In genomic region chr12:106227563-106227840, GRCm38 (mm10) we compare ENCODE assay signal across 9 mouse cellular contexts.
DNase-seq lines count a peak whose midpoint lies in the region; ATAC-seq lines count a peak whose summit lies in the region.
"Had no signal": no experiment of that assay in that cellular context is flagged by ENCODE, and none has a peak within 500 bp of the region (broad histone marks: within the 10 kb centered on the region; RNA-seq: fewer than 3 reads in every experiment).

No protein-coding gene starts in this region.

- no peak overlapping the region for H3K27ac ChIP-seq in heart, embryonic 16.5 days (ENCODE audit: low read length)
- peak overlapping the region; percentile 79 for H3K27ac ChIP-seq in embryonic facial prominence, embryonic 10.5 days (replicated peaks)
- peak overlapping the region; percentile 54 for H3K27ac ChIP-seq in forebrain, embryonic 15.5 days (replicated peaks)
- peak overlapping the region; percentile 61 for H3K27ac ChIP-seq in midbrain, embryonic 13.5 days

- no peaks in the 10 kb centered on the region for H3K36me3 ChIP-seq in heart, embryonic 16.5 days (ENCODE audit: control insufficient read depth, insufficient read depth)
- no peaks in the 10 kb centered on the region for H3K36me3 ChIP-seq in embryonic facial prominence, embryonic 10.5 days (replicated peaks)
- no peaks in the 10 kb centered on the region for H3K36me3 ChIP-seq in forebrain, embryonic 15.5 days
- no peaks in the 10 kb centered on the region for H3K36me3 ChIP-seq in midbrain, embryonic 13.5 days

- no peaks in the 10 kb centered on the region for H3K9me3 ChIP-seq in heart, embryonic 16.5 days (replicated peaks; ENCODE audit: control insufficient read depth, low read length)
- H3K9me3 ChIP-seq in embryonic facial prominence, embryonic 10.5 days: no peaks in the 10 kb centered on the region
- H3K9me3 ChIP-seq in forebrain, embryonic 15.5 days: no peaks in the 10 kb centered on the region
- H3K9me3 ChIP-seq in midbrain, embryonic 13.5 days: no peaks in the 10 kb centered on the region

- H3K4me3 ChIP-seq in heart, embryonic 16.5 days (ENCODE audit: low read length): no peak overlapping the region
- peak overlapping the region; percentile 33; the same call in 1 of the 2 replicates for H3K4me3 ChIP-seq in embryonic facial prominence, embryonic 10.5 days
- H3K4me3 ChIP-seq in forebrain, embryonic 15.5 days: peak overlapping the region; percentile 21; the same call in 1 of the 2 replicates
- no peak overlapping the region for H3K4me3 ChIP-seq in midbrain, embryonic 13.5 days (replicated peaks)

- H3K9ac ChIP-seq in heart, embryonic 16.5 days (ENCODE audit: low read length): no peak overlapping the region
- H3K9ac ChIP-seq in forebrain, embryonic 15.5 days (replicated peaks): peak overlapping the region; percentile 23
- H3K9ac ChIP-seq in midbrain, embryonic 13.5 days (replicated peaks): peak overlapping the region; percentile 40; the same call in 1 of the 2 replicates

- ATAC-seq in heart, embryonic 16.5 days (replicated peaks; ENCODE audit: extremely low read depth, insufficient read depth, low FRiP score): no peak
- ATAC-seq in forebrain, embryonic 15.5 days (replicated peaks): no peak
- ATAC-seq in midbrain, embryonic 13.5 days: no peak
- ATAC-seq in inflammation-experienced regulatory T-cells, adult 6 months: no peak
- ATAC-seq in activated CD4-positive, CD25-positive, alpha-beta regulatory T cell, adult 4 months: no peak

- H3K27me3 ChIP-seq in heart, embryonic 16.5 days (ENCODE audit: control insufficient read depth, insufficient read depth, low read length): peaks cover 3% of the 10 kb centered on the region; the same call in 1 of the 2 replicates
- H3K27me3 ChIP-seq in embryonic facial prominence, embryonic 10.5 days (replicated peaks; ENCODE audit: low read depth, poor library complexity, severe bottlenecking): peaks cover 16% of the 10 kb centered on the region
- H3K27me3 ChIP-seq in forebrain, embryonic 15.5 days: no peaks in the 10 kb centered on the region
- 0 out of 2 replicates have a peak, but pooled peaks cover 7% of the 10 kb centered on the region for H3K27me3 ChIP-seq in midbrain, embryonic 13.5 days
- H3K27me3 ChIP-seq: CH12.LX had no signal

- H3K4me2 ChIP-seq in heart, embryonic 16.5 days (ENCODE audit: low read depth, low read length): peak overlapping the region; percentile 7; the same call in 1 of the 2 replicates
- peak overlapping the region; percentile 41 for H3K4me2 ChIP-seq in forebrain, embryonic 15.5 days (replicated peaks)
- H3K4me2 ChIP-seq in midbrain, embryonic 13.5 days (replicated peaks): peak overlapping the region; percentile 46

- no peaks in the 10 kb centered on the region for H3K4me1 ChIP-seq in heart, embryonic 16.5 days (ENCODE audit: control insufficient read depth, insufficient read depth, low read length)
- H3K4me1 ChIP-seq in embryonic facial prominence, embryonic 10.5 days: peaks cover 38% of the 10 kb centered on the region
- H3K4me1 ChIP-seq in forebrain, embryonic 15.5 days: peaks cover 22% of the 10 kb centered on the region
- peaks cover 34% of the 10 kb centered on the region for H3K4me1 ChIP-seq in midbrain, embryonic 13.5 days (replicated peaks)

- WGBS in heart, embryonic 16.5 days: 31% methylated on average over 8 of the region's 8 CpGs
- WGBS in embryonic facial prominence, embryonic 10.5 days: 33% methylated on average over 8 of the region's 8 CpGs
- 16% methylated on average over 8 of the region's 8 CpGs for WGBS in forebrain, embryonic 15.5 days
- 25% methylated on average over 8 of the region's 8 CpGs for WGBS in midbrain, embryonic 13.5 days

- DNase-seq in heart, postnatal 4 days: no peak
- no peak for DNase-seq in embryonic facial prominence, embryonic 10.5 days (ENCODE audit: low spot score)
- no peak for DNase-seq in frontal cortex, postnatal 36 days (ENCODE audit: low spot score in 2 of 2)

Comparison
In these comparisons a context has a peak if more than half of its experiments do, and no peak if none do; other contexts are left out.
1. H3K4me3 ChIP-seq: peak in embryonic facial prominence, embryonic 10.5 days (single experiment) and forebrain, embryonic 15.5 days (single experiment); none in heart, embryonic 16.5 days (single experiment) and midbrain, embryonic 13.5 days (single experiment).
2. Peak in every context shown above with its lines, with median percentiles within 50 percentile points of each other: H3K4me2 ChIP-seq.